Mouse (Mus musculus): ENCODE measurements at regions not wholly inside any gene's neighbourhood (a gene's known extent, or its start where the extent isn't known, plus 50 kb on each side); places are given as distances from the start of the nearest gene placed in this dataset.

- H3K4me1 ChIP-seq (ENCODE audit: control insufficient read depth, insufficient read depth): no peaks in the 10 kb centered on the region
- H3K27me3 ChIP-seq (ENCODE audit: control insufficient read depth, insufficient read depth, low read length): no peaks in the 10 kb centered on the region
- WGBS: 63% methylated on average over 2 of the region's 2 CpGs
- H3K27ac ChIP-seq (ENCODE audit: low read depth): no peak overlapping the region
- DNase-seq (ENCODE audit: low spot score) (no peak), ATAC-seq (ENCODE audit: insufficient read depth, low read depth) (no peak)
- H3K9me3 ChIP-seq (replicated peaks; ENCODE audit: control insufficient read depth, low read length): no peaks in the 10 kb centered on the region
- no peak overlapping the region for H3K9ac ChIP-seq (replicated peaks; ENCODE audit: low read depth, low read length)
- no peak overlapping the region for H3K4me2 ChIP-seq (ENCODE audit: low read depth, low read length)
- H3K36me3 ChIP-seq (replicated peaks; ENCODE audit: control insufficient read depth, insufficient read depth, low read length): no peaks in the 10 kb centered on the region
- H3K4me3 ChIP-seq (ENCODE audit: low read depth, low read length): no peak overlapping the region
- TF ChIP-seq CTCF (IDR thresholded peaks at IDR 0.05; ENCODE audit: low read depth) (no peak), EP300 (IDR thresholded peaks at IDR 0.05; ENCODE audit: low read depth) (no peak)
Measured at GRCm38 (mm10) chr9:50181360-50181759, 163.4 kb downstream of the Rpl10-ps3 start.

- Histone ChIP-seq H3K4me1 (ENCODE audit: control insufficient read depth, insufficient read depth) (no peaks in the 10 kb centered on the region), H3K36me3 (replicated peaks; ENCODE audit: control insufficient read depth, insufficient read depth, low read length) (no peaks in the 10 kb centered on the region), H3K9ac (replicated peaks; ENCODE audit: low read depth, low read length) (no peak overlapping the region), H3K4me2 (ENCODE audit: low read depth, low read length) (no peak overlapping the region), H3K4me3 (ENCODE audit: low read depth, low read length) (no peak overlapping the region), H3K27me3 (ENCODE audit: control insufficient read depth, insufficient read depth, low read length) (no peaks in the 10 kb centered on the region), H3K9me3 (replicated peaks; ENCODE audit: control insufficient read depth, low read length) (no peaks in the 10 kb centered on the region), H3K27ac (ENCODE audit: low read depth) (no peak overlapping the region)
- ATAC-seq (ENCODE audit: insufficient read depth, low read depth) (no peak), DNase-seq (ENCODE audit: low spot score) (no peak)
- TF ChIP-seq EP300 (IDR thresholded peaks at IDR 0.05; ENCODE audit: low read depth) (no peak), CTCF (IDR thresholded peaks at IDR 0.05; ENCODE audit: low read depth) (no peak)
- WGBS: 86% methylated on average over 2 of the region's 2 CpGs
Measured at GRCm38 (mm10) chr9:50176131-50176530, 168.6 kb downstream of the Rpl10-ps3 start.

GRCm38 (mm10) chr9:50171826-50172464 is 172.8 kb downstream of the Rpl10-ps3 start:
- Histone ChIP-seq H3K4me2 (ENCODE audit: low read depth, low read length) (peak overlapping the region; percentile 36; the same call in 1 of the 2 replicates), H3K9ac (replicated peaks; ENCODE audit: low read depth, low read length) (no peak overlapping the region), H3K27me3 (ENCODE audit: control insufficient read depth, insufficient read depth, low read length) (no peaks in the 10 kb centered on the region), H3K4me1 (ENCODE audit: control insufficient read depth, insufficient read depth) (no peaks in the 10 kb centered on the region), H3K4me3 (ENCODE audit: low read depth, low read length) (0 out of 2 replicates have a peak overlapping the region, but pooled peaks have one; percentile 3), H3K27ac (ENCODE audit: low read depth) (no peak overlapping the region), H3K36me3 (replicated peaks; ENCODE audit: control insufficient read depth, insufficient read depth, low read length) (no peaks in the 10 kb centered on the region), H3K9me3 (replicated peaks; ENCODE audit: control insufficient read depth, low read length) (no peaks in the 10 kb centered on the region)
- 25% methylated on average over 7 of the region's 7 CpGs for WGBS
- no peak for TF ChIP-seq EP300 (IDR thresholded peaks at IDR 0.05; ENCODE audit: low read depth)
- peak; percentile 87 for TF ChIP-seq CTCF (IDR thresholded peaks at IDR 0.05; ENCODE audit: low read depth)
- ATAC-seq (ENCODE audit: insufficient read depth, low read depth) (0 out of 2 replicates have a peak, but pooled peaks have one; percentile 49), DNase-seq (ENCODE audit: low spot score) (peak; percentile 83)

- H3K9me3 ChIP-seq (replicated peaks; ENCODE audit: control insufficient read depth, low read length): no peaks in the 10 kb centered on the region
- 80% methylated on average over 2 of the region's 2 CpGs for WGBS
Measured at GRCm38 (mm10) chr9:50171164-50171563, 173.6 kb downstream of the Rpl10-ps3 start.

GRCm38 (mm10) chr9:50170637-50171036 is 174.1 kb downstream of the Rpl10-ps3 start:
- WGBS: 86% methylated on average over 5 of the region's 5 CpGs
- no peaks in the 10 kb centered on the region for H3K36me3 ChIP-seq (replicated peaks; ENCODE audit: control insufficient read depth, insufficient read depth, low read length)
- no peak for ATAC-seq (ENCODE audit: insufficient read depth, low read depth)

More at GRCm38 (mm10) chr9:50171164-50171563, 173.6 kb downstream of the Rpl10-ps3 start:
- no peaks in the 10 kb centered on the region for H3K36me3 ChIP-seq (replicated peaks; ENCODE audit: control insufficient read depth, insufficient read depth, low read length)
- H3K9ac ChIP-seq (replicated peaks; ENCODE audit: low read depth, low read length): no peak overlapping the region
- DNase-seq (ENCODE audit: low spot score) (no peak), ATAC-seq (ENCODE audit: insufficient read depth, low read depth) (no peak)
- no peaks in the 10 kb centered on the region for H3K4me1 ChIP-seq (ENCODE audit: control insufficient read depth, insufficient read depth)
- no peak overlapping the region for H3K27ac ChIP-seq (ENCODE audit: low read depth)
- no peak overlapping the region for H3K4me3 ChIP-seq (ENCODE audit: low read depth, low read length)
- TF ChIP-seq EP300 (IDR thresholded peaks at IDR 0.05; ENCODE audit: low read depth): no peak
- TF ChIP-seq CTCF (IDR thresholded peaks at IDR 0.05; ENCODE audit: low read depth): no peak
- no peaks in the 10 kb centered on the region for H3K27me3 ChIP-seq (ENCODE audit: control insufficient read depth, insufficient read depth, low read length)
- H3K4me2 ChIP-seq (ENCODE audit: low read depth, low read length): no peak overlapping the region

GRCm38 (mm10) chr9:50154618-50155017 is 190.2 kb downstream of the Rpl10-ps3 start:
- H3K27me3 ChIP-seq (ENCODE audit: control insufficient read depth, insufficient read depth, low read length): no peaks in the 10 kb centered on the region
- WGBS: 75% methylated on average over 3 of the region's 3 CpGs
- no peaks in the 10 kb centered on the region for H3K4me1 ChIP-seq (ENCODE audit: control insufficient read depth, insufficient read depth)
- no peak overlapping the region for H3K4me2 ChIP-seq (ENCODE audit: low read depth, low read length)
- DNase-seq (ENCODE audit: low spot score): no peak
- H3K27ac ChIP-seq (ENCODE audit: low read depth): no peak overlapping the region
- TF ChIP-seq EP300 (IDR thresholded peaks at IDR 0.05; ENCODE audit: low read depth): no peak
- no peak for TF ChIP-seq CTCF (IDR thresholded peaks at IDR 0.05; ENCODE audit: low read depth)
- no peak overlapping the region for H3K4me3 ChIP-seq (ENCODE audit: low read depth, low read length)
- ATAC-seq (ENCODE audit: insufficient read depth, low read depth): no peak
- H3K9me3 ChIP-seq (replicated peaks; ENCODE audit: control insufficient read depth, low read length): no peaks in the 10 kb centered on the region
- H3K9ac ChIP-seq (replicated peaks; ENCODE audit: low read depth, low read length): no peak overlapping the region
- no peaks in the 10 kb centered on the region for H3K36me3 ChIP-seq (replicated peaks; ENCODE audit: control insufficient read depth, insufficient read depth, low read length)

More at GRCm38 (mm10) chr9:50170637-50171036, 174.1 kb downstream of the Rpl10-ps3 start:
- no peak overlapping the region for H3K27ac ChIP-seq (ENCODE audit: low read depth)
- no peaks in the 10 kb centered on the region for H3K27me3 ChIP-seq (ENCODE audit: control insufficient read depth, insufficient read depth, low read length)
- no peaks in the 10 kb centered on the region for H3K4me1 ChIP-seq (ENCODE audit: control insufficient read depth, insufficient read depth)
- TF ChIP-seq CTCF (IDR thresholded peaks at IDR 0.05; ENCODE audit: low read depth): no peak
- TF ChIP-seq EP300 (IDR thresholded peaks at IDR 0.05; ENCODE audit: low read depth): no peak
- H3K9me3 ChIP-seq (replicated peaks; ENCODE audit: control insufficient read depth, low read length): no peaks in the 10 kb centered on the region
- no peak overlapping the region for H3K4me2 ChIP-seq (ENCODE audit: low read depth, low read length)
- no peak overlapping the region for H3K9ac ChIP-seq (replicated peaks; ENCODE audit: low read depth, low read length)
- no peak overlapping the region for H3K4me3 ChIP-seq (ENCODE audit: low read depth, low read length)
- DNase-seq (ENCODE audit: low spot score): no peak
